Mouse (Mus musculus) neural tube, embryonic 13.5 days (tissue): Measurements from ENCODE around the gene Actl6b. TPM values are rescaled to one million over a fixed set of nuclear protein-coding genes. Genes with fewer than 3 reads are reported as not detected.

Source experiments
- ATAC-seq: fragments of 200-750 bp; cut with Nextera tagmentation; 2 replicates; pipeline ENCODE4 v1.8.0; 2017; ENCODE audit warnings: low read depth, mild to moderate bottlenecking, moderate TSS enrichment, moderate library complexity
- H3K27ac ChIP-seq: fragments of 300-500 bp; sonication (generic); replicated peaks from 2 replicates; pipeline ENCODE4 v1.5.1; 2015; ENCODE audit warnings: moderate library complexity, mild to moderate bottlenecking, inconsistent platforms
- H3K27me3 ChIP-seq: fragments of 300-500 bp; sonication (generic); 2 replicates; pipeline ENCODE4 v1.6.1; 2015; ENCODE audit warnings: mild to moderate bottlenecking, inconsistent platforms
- H3K36me3 ChIP-seq: fragments of 300-500 bp; sonication (generic); 2 replicates; pipeline ENCODE4 v1.6.1; 2015; ENCODE audit warnings: mild to moderate bottlenecking, inconsistent platforms
- H3K4me1 ChIP-seq: fragments of 300-500 bp; sonication (generic); replicated peaks from 2 replicates; pipeline ENCODE4 v1.6.1; 2015; ENCODE audit warnings: inconsistent platforms
- H3K4me2 ChIP-seq: fragments of 300-500 bp; sonication (generic); 2 replicates; pipeline ENCODE4 v1.6.1; 2015; ENCODE audit warnings: inconsistent platforms, mild to moderate bottlenecking, moderate library complexity
- H3K4me3 ChIP-seq: fragments of 300-500 bp; sonication (generic); 2 replicates; pipeline ENCODE4 v1.5.1; 2015; ENCODE audit warnings: mild to moderate bottlenecking, inconsistent platforms
- H3K9ac ChIP-seq: fragments of 300-500 bp; sonication (generic); 2 replicates; pipeline ENCODE4 v1.6.1; 2015; ENCODE audit warnings: moderate library complexity, mild to moderate bottlenecking, inconsistent platforms
- H3K9me3 ChIP-seq: fragments of 300-500 bp; sonication (generic); 2 replicates; pipeline ENCODE4 v1.6.1; 2016; ENCODE audit warnings: inconsistent platforms
- WGBS: fragments of 180-500 bp; shearing (Covaris S2); methylation state at CpG from one replicate; pipeline ENCODE4 v1.1.7; 2015; 5-methylcytosine and 5-hydroxymethylcytosine counted together
- polyA plus RNA-seq: library from polyadenylated mRNA; unstranded; fragments of >200 nt; fragmentation: Nextera tagmentation; extraction: Ambion mirVana; gene quantifications from 2 replicates; pipeline ENCODE4 v1.2.1, GENCODE M21; 2015

Actl6b gene
- polyA plus RNA-seq: 203 and 222 TPM in 2 replicates

DNA sequence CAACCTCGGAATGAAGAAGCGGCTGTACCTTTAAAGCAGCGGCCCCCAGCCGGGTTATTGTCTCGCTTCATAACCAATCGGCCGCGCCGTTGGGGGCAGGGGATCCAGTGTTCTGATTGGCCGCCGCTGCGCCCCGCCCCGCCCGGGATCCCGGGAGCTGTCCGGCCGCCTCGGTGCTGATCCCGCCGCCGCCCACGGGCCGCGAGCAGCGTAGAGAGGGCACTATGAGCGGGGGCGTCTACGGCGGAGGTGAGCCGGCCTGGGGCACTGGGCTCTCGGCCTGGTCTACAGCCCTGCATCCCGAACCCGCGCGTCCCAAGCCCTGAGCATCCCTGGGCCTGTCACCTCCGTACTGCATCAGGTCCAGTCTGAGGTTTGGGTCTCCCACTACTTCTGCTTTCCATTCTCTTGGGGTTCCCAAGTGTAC, at the start of gene Actl6b:
TSS of gene Actl6b (plus strand) at position 107 of the 427 bp plus-strand sequence.
- peak within 1 kb of the TSS; percentile 89 for H3K9ac ChIP-seq
- ATAC-seq: peak; percentile 95
- 1% methylated on average over 35 of the region's 37 CpGs for WGBS
- peaks cover 27% of the 10 kb centered on the region for H3K4me1 ChIP-seq
- peak within 1 kb of the TSS; percentile 68 for H3K4me3 ChIP-seq
- H3K36me3 ChIP-seq: no peaks in the 10 kb centered on the region
- H3K4me2 ChIP-seq: peak within 1 kb of the TSS; percentile 69
- peaks cover 4% of the 10 kb centered on the region for H3K27me3 ChIP-seq
- H3K9me3 ChIP-seq: no peaks in the 10 kb centered on the region
- H3K27ac ChIP-seq: peak within 1 kb of the TSS; percentile 83

DNA sequence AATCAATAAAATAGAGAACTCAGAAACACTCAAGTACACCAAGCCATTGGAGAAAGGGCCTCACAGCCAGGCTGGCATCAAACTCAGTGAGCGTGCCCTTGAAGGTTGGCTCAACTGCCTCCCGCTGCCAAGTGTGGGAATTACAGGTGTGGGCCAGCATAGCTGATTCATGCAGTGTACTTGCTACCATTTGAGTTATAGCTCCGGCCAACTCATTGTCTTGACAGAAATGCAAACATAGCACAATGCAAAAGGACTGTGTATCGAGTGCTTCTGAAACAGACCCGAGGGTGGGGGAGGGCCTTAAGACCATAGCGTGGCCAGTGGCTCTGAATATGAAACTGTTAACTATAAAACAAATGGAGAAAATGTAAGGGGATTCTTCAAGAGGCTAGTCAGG, 49.3 kb upstream of the Actl6b start:
- no peak for ATAC-seq
- no peaks in the 10 kb centered on the region for H3K27me3 ChIP-seq
- H3K9ac ChIP-seq: no peak overlapping the region
- H3K36me3 ChIP-seq: peaks cover 12% of the 10 kb centered on the region
- no peak overlapping the region for H3K4me2 ChIP-seq
- no peak overlapping the region for H3K27ac ChIP-seq
- 81% methylated on average over 6 of the region's 6 CpGs for WGBS
- no peak overlapping the region for H3K4me3 ChIP-seq
- no peaks in the 10 kb centered on the region for H3K9me3 ChIP-seq
- H3K4me1 ChIP-seq: peaks cover 25% of the 10 kb centered on the region

DNA sequence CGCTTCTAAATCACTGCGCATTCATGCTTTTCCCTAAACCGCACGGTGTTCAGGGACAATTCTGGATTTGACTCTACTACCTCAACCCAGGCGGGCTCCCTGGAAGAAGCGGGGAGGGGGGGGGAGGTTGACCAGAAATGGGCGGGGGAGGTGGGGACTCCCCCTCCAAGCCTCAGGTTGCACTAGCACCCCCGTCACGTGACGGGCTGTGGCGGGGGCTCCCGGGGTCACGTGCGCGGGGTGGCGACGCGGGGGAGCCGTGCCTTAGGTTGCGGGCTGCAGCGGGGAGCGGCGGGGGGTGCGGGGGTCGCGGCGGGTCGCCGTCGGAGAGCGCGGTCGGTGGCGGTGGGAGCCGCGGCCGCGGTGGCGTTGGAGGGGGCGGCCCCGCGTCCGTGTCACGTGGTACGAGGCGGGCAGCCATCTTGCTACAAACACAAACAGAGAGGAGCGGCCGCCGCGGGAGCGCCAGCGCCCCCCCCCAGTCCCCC, 43.3 kb upstream of the Actl6b start:
- WGBS: 2% methylated on average over 42 of the region's 52 CpGs

DNA sequence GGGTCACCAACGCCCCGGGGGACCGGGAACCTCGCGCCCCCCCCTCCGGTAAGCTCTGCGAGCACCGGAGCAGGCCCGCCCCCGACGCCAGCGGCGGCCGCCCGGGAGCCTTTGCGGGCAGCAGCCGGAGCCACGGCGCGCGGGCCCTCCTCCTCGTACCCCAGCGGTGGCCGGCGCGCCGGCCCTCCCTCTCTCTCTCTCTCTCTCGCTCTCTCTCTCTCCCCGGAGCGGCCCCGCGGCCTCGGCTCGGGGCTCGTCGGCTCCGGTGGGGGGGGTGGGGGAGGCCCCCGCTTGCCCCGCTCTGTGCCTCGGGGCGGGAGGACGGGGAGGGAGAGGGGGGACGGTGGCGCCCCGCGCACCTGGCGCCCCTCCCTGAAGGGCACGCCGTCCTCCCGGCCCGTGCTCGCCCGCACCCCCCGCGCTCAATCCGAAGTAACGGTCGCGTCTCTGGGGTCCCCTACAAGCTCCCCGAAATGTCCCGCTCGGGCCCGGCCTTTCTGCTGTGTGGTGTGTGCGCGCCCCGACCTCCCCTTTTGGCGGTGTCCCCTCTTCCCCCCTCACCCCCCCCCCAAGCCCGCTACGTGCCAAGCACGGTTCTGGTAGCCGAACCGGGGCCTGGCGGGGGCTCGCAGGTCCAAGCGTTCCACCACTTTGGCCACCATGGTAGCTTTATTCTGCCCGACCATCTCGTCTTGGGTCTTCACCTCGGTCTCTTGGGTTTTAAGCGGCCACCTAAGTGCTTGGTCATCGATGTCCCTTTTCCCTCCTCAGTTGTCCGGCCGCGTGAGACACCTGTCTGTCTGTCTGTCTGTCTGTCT, 42.5 kb upstream of the Actl6b start:
- H3K4me2 ChIP-seq: peak overlapping the region; percentile 83
- H3K4me1 ChIP-seq: peaks cover 48% of the 10 kb centered on the region
- WGBS: 2% methylated on average over 28 of the region's 83 CpGs
- ATAC-seq: peak; percentile 29; the same call in 1 of the 2 replicates
- peak overlapping the region; percentile 100 for H3K9ac ChIP-seq
- 0 out of 2 replicates have a peak, but pooled peaks cover 7% of the 10 kb centered on the region for H3K36me3 ChIP-seq
- peak overlapping the region; percentile 92 for H3K27ac ChIP-seq
- H3K9me3 ChIP-seq: no peaks in the 10 kb centered on the region
- no peaks in the 10 kb centered on the region for H3K27me3 ChIP-seq
- peak overlapping the region; percentile 98 for H3K4me3 ChIP-seq

More for the DNA sequence above, 43.3 kb upstream of the Actl6b start:
- ATAC-seq: peak; percentile 68
- Histone ChIP-seq H3K4me2 (peak overlapping the region; percentile 83), H3K4me1 (peaks cover 41% of the 10 kb centered on the region), H3K9me3 (no peaks in the 10 kb centered on the region), H3K27me3 (no peaks in the 10 kb centered on the region), H3K36me3 (0 out of 2 replicates have a peak, but pooled peaks cover 7% of the 10 kb centered on the region), H3K4me3 (peak overlapping the region; percentile 98), H3K9ac (peak overlapping the region; percentile 100), H3K27ac (peak overlapping the region; percentile 92)

DNA sequence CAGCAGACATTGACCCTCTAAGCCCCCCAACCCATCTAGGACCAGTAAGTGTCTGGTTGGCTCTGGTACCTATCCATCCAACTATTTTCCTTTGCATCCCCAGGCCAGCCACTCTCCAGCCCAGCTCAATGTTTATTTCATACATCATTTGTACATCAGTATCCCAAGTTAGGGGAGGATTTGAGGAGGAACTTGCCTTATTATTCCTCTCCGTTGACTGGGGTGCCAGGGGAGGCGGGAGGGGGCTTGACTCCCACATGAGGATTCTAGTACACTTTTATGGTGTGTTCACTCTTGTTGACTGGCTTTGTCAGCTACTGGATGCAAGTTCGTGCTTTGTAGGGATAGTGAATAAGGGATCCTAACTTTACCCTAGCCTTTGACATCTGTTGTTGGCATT, 41.6 kb upstream of the Actl6b start:
- peak overlapping the region; percentile 92 for H3K27ac ChIP-seq
- WGBS: 57% methylated on average over 3 of the region's 3 CpGs

DNA sequence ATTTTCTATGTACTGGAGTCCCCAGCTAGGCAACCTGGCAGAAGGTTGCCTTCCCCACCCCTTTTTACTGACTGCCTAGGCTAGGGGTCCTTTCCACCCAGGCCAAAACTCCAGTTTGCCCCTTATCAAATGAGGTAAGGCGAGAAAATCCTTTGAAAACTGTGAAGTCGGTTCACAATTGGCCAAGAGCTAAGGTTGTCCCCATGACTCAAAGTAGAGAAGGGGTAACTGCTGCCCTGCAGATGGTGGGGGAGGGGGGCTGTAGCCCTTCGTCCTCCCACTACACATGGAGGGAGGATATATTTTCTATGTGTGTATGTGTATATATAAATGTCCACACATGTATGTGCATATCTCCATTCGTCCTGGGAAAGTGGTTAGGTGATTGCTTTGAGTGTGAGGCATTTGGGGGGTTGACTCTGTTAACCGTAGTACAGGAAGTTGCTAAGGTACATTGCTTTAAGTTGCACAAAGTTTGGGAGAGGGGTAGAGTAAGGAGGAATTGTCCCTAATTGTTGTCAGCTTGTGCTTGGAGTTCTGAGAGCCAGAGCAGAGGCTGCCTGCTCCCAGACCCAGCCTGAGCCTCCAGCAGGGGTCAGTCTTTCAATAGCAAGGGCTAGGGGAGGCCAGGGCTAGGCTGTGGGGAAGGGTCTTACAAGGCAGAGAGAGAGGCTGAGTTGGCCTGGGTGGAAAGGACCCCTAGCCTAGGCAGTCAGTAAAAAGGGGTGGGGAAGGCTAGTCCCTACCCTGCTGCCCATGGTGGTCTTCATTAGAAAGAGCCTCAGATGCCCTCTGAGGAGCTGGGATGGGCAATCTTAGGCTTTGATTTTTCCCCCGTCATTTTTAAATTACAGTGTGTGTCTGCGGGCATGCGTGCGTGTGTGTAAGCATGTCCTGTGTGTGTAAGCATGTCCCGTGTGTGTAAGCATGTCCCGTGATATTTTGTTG, 40.2 kb upstream of the Actl6b start:
- ATAC-seq: peak; percentile 33; the same call in 1 of the 2 replicates
- peaks cover 13% of the 10 kb centered on the region for H3K36me3 ChIP-seq
- peak overlapping the region; percentile 100 for H3K9ac ChIP-seq
- peak overlapping the region; percentile 98 for H3K4me3 ChIP-seq
- H3K4me1 ChIP-seq: peaks cover 60% of the 10 kb centered on the region
- H3K4me2 ChIP-seq: peak overlapping the region; percentile 83
- peak overlapping the region; percentile 5; the same call in 1 of the 2 replicates for H3K27ac ChIP-seq
- H3K27me3 ChIP-seq: no peaks in the 10 kb centered on the region
- H3K9me3 ChIP-seq: no peaks in the 10 kb centered on the region
- WGBS: 77% methylated on average over 11 of the region's 11 CpGs

More for the DNA sequence above, 41.6 kb upstream of the Actl6b start:
- peak overlapping the region; percentile 98 for H3K4me3 ChIP-seq
- peaks cover 54% of the 10 kb centered on the region for H3K4me1 ChIP-seq
- no peaks in the 10 kb centered on the region for H3K27me3 ChIP-seq
- ATAC-seq: no peak
- no peaks in the 10 kb centered on the region for H3K9me3 ChIP-seq
- H3K36me3 ChIP-seq: 0 out of 2 replicates have a peak, but pooled peaks cover 7% of the 10 kb centered on the region
- peak overlapping the region; percentile 83 for H3K4me2 ChIP-seq
- H3K9ac ChIP-seq: peak overlapping the region; percentile 100

DNA sequence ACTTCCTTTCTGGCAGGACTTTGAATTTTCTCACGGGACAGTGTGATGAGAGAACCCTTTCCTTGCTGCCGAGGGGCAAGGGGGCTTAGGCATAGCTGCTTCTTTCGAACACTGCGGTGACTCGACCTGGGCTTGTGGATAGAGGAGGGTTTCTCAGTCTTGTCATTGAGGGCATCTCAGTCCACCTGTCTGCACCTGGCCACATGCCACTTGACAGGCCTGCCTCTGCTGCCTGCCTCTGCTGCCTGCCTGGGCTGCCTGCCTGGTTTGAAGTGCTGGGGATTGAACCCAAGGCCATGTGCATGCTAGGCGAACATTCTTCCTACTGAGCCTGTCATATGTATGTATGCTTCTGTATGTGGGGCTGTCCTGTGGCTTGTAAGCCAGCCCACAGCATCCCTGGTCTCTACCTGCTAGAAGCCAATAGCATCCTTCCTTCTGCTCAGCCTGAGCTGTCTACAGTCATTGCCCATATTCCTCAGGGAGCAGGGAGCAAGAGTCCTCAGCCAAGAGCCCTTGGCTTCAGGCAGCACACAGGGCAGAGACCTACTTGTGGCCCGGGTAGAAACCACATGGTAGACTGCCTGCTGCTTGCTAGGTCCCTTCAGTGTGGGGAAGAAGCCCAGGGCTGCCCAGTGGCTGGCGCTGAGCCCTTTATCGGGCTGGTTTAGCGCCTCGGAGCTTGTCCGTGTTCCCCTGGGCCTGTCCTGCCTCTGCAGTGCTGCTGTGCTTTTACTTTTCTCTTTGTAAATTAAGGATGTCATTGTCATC, 39.2 kb upstream of the Actl6b start:
- Histone ChIP-seq H3K9me3 (no peaks in the 10 kb centered on the region), H3K36me3 (peaks cover 24% of the 10 kb centered on the region), H3K27ac (no peak overlapping the region), H3K27me3 (no peaks in the 10 kb centered on the region), H3K9ac (peak overlapping the region; percentile 100; the same call in 1 of the 2 replicates), H3K4me2 (0 out of 2 replicates have a peak overlapping the region, but pooled peaks have one; percentile 83), H3K4me1 (peaks cover 60% of the 10 kb centered on the region), H3K4me3 (peak overlapping the region; percentile 98; the same call in 1 of the 2 replicates)
- WGBS: 83% methylated on average over 12 of the region's 12 CpGs
- no peak for ATAC-seq

DNA sequence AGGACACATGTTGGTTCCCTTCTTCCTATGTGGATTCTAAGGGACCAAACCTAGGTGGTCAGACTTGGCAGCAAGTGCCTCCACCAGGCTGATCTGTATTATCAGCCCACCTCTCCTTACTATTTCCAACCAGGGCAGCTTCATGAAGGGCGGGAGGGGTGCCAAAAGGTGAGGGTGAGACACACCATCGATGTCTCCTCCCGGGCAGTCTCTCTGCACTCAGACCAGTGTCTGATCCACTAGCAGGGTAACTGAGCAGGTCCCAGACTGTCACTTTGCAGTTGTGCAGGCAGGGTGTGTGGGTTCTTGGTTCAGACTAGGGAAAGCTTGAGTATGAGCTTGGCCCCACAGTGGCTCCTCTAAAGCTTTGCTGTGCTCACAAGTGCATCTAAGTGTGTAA, 38.5 kb upstream of the Actl6b start:
- H3K4me1 ChIP-seq: peaks cover 60% of the 10 kb centered on the region
- H3K9ac ChIP-seq: peak overlapping the region; percentile 100; the same call in 1 of the 2 replicates
- 98% methylated on average over 3 of the region's 3 CpGs for WGBS
- H3K9me3 ChIP-seq: no peaks in the 10 kb centered on the region
- H3K4me2 ChIP-seq: no peak overlapping the region
- no peaks in the 10 kb centered on the region for H3K27me3 ChIP-seq
- peaks cover 30% of the 10 kb centered on the region for H3K36me3 ChIP-seq
- H3K27ac ChIP-seq: no peak overlapping the region
- ATAC-seq: no peak
- no peak overlapping the region for H3K4me3 ChIP-seq

DNA sequence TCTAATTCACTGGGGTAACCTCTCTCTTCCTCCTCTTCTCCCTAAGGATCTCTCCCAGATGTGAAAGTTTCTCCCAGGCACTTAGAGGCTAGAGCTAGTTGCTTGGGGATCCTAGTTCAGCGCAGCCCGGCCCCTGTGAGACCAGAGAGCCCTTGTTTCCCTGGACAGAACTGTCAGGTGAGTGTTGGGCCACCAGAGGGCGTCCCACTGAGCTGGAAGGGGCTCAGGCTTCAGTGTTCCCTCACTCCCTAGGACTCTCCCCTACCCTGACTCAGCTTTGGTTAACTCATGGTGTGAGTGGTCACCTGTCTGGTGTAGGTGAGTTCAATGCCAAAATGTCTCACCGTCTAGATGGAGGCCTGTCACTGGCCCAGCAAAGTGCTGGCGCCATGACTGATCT, 34.9 kb upstream of the Actl6b start, which contains the start of gene Gigyf1:
TSS of gene Gigyf1 (plus strand) at position 113 of the 400 bp plus-strand sequence.
- WGBS: 73% methylated on average over 5 of the region's 5 CpGs
- H3K36me3 ChIP-seq: peaks cover 67% of the 10 kb centered on the region
- no peak within 1 kb of the TSS for H3K4me2 ChIP-seq

DNA sequence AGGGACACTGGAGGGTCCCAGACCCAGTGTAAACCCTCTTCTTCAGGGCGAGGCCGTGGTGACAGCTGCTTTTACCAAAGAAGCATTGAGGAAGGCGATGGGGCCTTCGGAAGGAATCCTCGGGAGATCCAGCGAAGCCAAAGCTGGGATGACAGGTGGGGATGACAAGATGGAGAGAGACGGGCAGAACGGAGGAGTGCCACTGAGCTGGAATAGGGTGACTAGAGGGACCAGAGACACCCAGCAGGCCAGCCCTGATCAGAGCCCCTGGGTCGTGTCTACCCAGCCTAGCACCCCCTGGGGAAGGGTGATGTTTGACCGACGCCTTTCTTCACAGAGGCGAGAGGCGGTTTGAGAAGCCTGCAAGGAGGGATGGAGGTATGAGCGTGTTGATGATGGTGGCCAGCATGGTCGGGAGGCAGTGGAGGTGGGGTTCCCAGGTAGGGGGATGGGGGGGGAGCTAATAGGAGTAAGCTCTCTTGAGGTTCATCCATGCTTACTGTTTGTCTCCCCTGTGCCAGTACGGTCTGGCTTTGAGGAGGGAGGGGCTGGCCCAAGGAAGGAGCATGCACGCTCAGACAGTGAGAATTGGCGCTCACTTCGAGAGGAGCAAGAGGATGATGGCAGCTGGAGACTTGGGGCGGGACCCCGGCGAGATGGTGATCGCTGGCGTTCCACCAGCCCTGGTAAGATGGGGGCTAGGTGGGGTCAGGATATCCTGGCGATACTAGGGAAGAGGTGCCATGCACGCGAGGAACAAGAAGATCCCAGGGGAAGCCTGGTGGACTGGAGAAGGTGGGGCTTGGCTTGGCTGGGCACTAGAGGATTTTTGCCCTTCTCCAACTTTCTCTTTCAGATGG, 33.4 kb upstream of the Actl6b start:
- 92% methylated on average over 27 of the region's 27 CpGs for WGBS

More for the DNA sequence above, 34.9 kb upstream of the Actl6b start, which contains the start of gene Gigyf1:
- ATAC-seq: no peak
- H3K27me3 ChIP-seq: no peaks in the 10 kb centered on the region
- no peaks in the 10 kb centered on the region for H3K9me3 ChIP-seq
- H3K4me3 ChIP-seq: no peak within 1 kb of the TSS
- peaks cover 34% of the 10 kb centered on the region for H3K4me1 ChIP-seq
- H3K27ac ChIP-seq: no peak within 1 kb of the TSS
- no peak within 1 kb of the TSS for H3K9ac ChIP-seq

More for the DNA sequence above, 33.4 kb upstream of the Actl6b start:
- Histone ChIP-seq H3K4me3 (no peak overlapping the region), H3K27ac (no peak overlapping the region), H3K4me2 (no peak overlapping the region), H3K36me3 (peaks cover 74% of the 10 kb centered on the region), H3K4me1 (peaks cover 20% of the 10 kb centered on the region), H3K9me3 (no peaks in the 10 kb centered on the region), H3K9ac (no peak overlapping the region), H3K27me3 (no peaks in the 10 kb centered on the region)
- no peak for ATAC-seq
